Mouse (Mus musculus): ENCODE results near the gene Dynlt3. TPM values are rescaled to one million over a fixed set of nuclear protein-coding genes. Genes with fewer than 3 reads are reported as not detected.
"Not testable (repeated sequence)": the region's sequence is repeated elsewhere in the genome, so short reads cannot be mapped to it uniquely, and the experiment has no call there.

Gene Dynlt3
- 41.0 and 53.5 TPM in 2 replicates for polyA plus RNA-seq (2016; fragmentation: Nextera tagmentation; extraction: Ambion mirVana)

GRCm38 (mm10) chrX:9662391-9663111 lies at the start of gene Dynlt3:
Dynlt3 (minus strand) TSS chrX:9663003.
- peak; percentile 92 for DNase-seq (ENCODE audit: low spot score)
- Histone ChIP-seq H3K36me3 (no peaks in the 10 kb centered on the region), H3K27ac (peak within 1 kb of the TSS; percentile 86), H3K27me3 (ENCODE audit: insufficient read depth, poor library complexity, severe bottlenecking) (no peaks in the 10 kb centered on the region), H3K9me3 (no peaks in the 10 kb centered on the region), H3K4me1 (no peaks in the 10 kb centered on the region), H3K4me3 (peak within 1 kb of the TSS; percentile 62)
- WGBS: 10% methylated on average over 30 of the region's 30 CpGs

DNA sequence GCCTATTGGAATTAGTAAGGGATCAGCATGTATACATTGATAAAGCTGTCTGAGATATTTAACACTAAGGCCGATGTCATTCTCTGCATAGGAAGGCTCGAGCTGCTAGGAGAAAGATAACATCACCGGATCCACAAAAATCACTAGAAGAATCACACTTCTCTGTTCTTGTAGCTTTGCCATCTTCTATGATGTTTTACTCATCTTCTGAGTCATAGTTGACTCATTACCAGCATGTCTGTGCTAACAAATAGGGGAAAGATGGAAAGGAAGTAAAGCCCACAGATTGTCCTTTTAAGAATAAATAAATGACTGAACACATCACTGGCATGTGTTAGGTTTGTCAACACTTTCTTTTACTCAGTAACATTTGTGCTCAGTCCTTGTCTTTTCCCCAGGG lies 37.0 kb upstream of the Dynlt3 start:
- Histone ChIP-seq H3K9me3 (no peaks in the 10 kb centered on the region), H3K27me3 (ENCODE audit: insufficient read depth, poor library complexity, severe bottlenecking) (no peaks in the 10 kb centered on the region), H3K4me3 (no peak overlapping the region), H3K27ac (no peak overlapping the region), H3K36me3 (no peaks in the 10 kb centered on the region), H3K4me1 (no peaks in the 10 kb centered on the region)
- WGBS: 80% methylated on average over 3 of the region's 3 CpGs
- DNase-seq (ENCODE audit: low spot score): no peak

DNA sequence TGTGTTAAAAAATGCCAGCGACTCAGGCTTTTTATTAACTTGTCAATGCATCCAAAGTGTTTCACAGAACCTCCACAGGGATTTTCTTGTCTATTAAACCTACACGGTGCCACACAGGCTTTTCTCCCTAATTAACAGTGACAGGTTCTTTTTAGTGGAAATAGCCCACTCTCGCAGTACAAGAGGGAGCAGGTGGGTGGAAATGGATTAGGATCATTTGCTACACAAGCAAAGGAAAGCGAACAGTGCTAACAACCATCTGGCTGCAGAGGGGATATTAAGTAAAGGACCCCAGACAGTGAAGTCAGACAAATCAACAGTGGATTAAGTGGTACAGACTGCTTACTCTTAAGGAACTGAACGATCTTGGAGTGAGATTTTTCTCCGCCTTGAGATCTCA lies 33.2 kb upstream of the Dynlt3 start:
- 79% methylated on average over 6 of the region's 6 CpGs for WGBS
- no peaks in the 10 kb centered on the region for H3K4me1 ChIP-seq
- H3K9me3 ChIP-seq: no peaks in the 10 kb centered on the region
- H3K36me3 ChIP-seq: no peaks in the 10 kb centered on the region
- no peak overlapping the region for H3K27ac ChIP-seq
- H3K4me3 ChIP-seq: no peak overlapping the region
- H3K27me3 ChIP-seq (ENCODE audit: insufficient read depth, poor library complexity, severe bottlenecking): no peaks in the 10 kb centered on the region
- no peak for DNase-seq (ENCODE audit: low spot score)

DNA sequence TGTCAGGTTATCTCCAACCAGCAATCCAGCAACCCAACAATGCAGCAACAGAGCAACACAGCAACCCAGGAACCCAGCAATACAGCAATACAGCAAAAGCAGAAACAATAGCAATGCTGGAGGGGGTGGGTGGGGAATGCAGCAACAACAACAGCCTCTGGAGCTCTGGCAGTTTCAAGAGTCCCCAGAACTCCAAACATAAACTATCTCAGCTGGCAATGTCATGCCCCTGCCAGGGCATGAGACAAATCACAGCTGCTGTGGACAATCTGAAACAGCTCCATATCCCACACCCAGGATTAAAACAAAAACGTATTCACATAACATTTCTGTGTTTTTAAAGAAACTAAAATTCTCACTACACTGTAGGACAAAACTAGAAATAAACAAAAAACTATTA lies 9.2 kb upstream of the Dynlt3 start:
- DNase-seq (ENCODE audit: low spot score): no peak
- WGBS: 50% methylated on average over 1 of the region's 1 CpGs

GRCm38 (mm10) chrX:9671418-9671817 lies 8.6 kb upstream of the Dynlt3 start:
- H3K27ac ChIP-seq: no peak overlapping the region
- DNase-seq (ENCODE audit: low spot score): no peak
- no peak overlapping the region for H3K4me3 ChIP-seq
- WGBS: 82% methylated on average over 3 of the region's 3 CpGs
- H3K36me3 ChIP-seq: no peaks in the 10 kb centered on the region
- H3K4me1 ChIP-seq: no peaks in the 10 kb centered on the region
- H3K9me3 ChIP-seq: no peaks in the 10 kb centered on the region
- H3K27me3 ChIP-seq (ENCODE audit: insufficient read depth, poor library complexity, severe bottlenecking): no peaks in the 10 kb centered on the region

More for the DNA sequence above, 9.2 kb upstream of the Dynlt3 start:
- H3K27ac ChIP-seq: no peak overlapping the region
- H3K4me3 ChIP-seq: no peak overlapping the region
- H3K4me1 ChIP-seq: no peaks in the 10 kb centered on the region
- no peaks in the 10 kb centered on the region for H3K9me3 ChIP-seq
- H3K36me3 ChIP-seq: no peaks in the 10 kb centered on the region
- no peaks in the 10 kb centered on the region for H3K27me3 ChIP-seq (ENCODE audit: insufficient read depth, poor library complexity, severe bottlenecking)

- no peaks in the 10 kb centered on the region for H3K36me3 ChIP-seq
- 56% methylated on average over 3 of the region's 3 CpGs for WGBS
- H3K27me3 ChIP-seq (ENCODE audit: insufficient read depth, poor library complexity, severe bottlenecking): no peaks in the 10 kb centered on the region
- H3K4me1 ChIP-seq: no peaks in the 10 kb centered on the region
- H3K27ac ChIP-seq: no peak overlapping the region
- H3K4me3 ChIP-seq: no peak overlapping the region
- H3K9me3 ChIP-seq: no peaks in the 10 kb centered on the region
- no peak for DNase-seq (ENCODE audit: low spot score)
Measured at GRCm38 (mm10) chrX:9652806-9653205, 10.0 kb downstream of the Dynlt3 start.

DNA sequence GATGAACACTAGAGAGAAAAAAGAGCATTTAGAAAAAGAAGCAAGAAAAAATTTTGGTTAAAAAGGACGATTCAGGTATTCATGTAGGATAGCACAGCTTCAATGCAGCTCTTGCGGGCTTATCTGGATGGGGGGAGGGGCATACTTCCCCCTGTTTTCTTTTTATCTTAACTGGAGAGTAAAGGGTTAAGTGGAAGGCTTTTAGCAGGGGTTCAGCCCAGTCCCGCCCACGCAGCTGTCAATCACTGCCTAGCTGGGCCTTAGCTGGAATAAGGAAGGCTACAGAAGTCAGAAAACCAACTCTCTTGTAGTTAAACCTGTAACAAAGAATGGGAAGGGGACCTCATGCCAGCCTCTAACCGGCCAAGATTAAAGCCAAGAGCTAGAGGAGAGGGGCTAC lies 22.2 kb downstream of the Dynlt3 start:
- not testable (repeated sequence) for H3K4me1 ChIP-seq; H3K4me3 ChIP-seq; DNase-seq (ENCODE audit: low spot score); H3K27me3 ChIP-seq (ENCODE audit: insufficient read depth, poor library complexity, severe bottlenecking); H3K9me3 ChIP-seq; H3K27ac ChIP-seq; H3K36me3 ChIP-seq
- WGBS: 68% methylated on average over 5 of the region's 5 CpGs

DNA sequence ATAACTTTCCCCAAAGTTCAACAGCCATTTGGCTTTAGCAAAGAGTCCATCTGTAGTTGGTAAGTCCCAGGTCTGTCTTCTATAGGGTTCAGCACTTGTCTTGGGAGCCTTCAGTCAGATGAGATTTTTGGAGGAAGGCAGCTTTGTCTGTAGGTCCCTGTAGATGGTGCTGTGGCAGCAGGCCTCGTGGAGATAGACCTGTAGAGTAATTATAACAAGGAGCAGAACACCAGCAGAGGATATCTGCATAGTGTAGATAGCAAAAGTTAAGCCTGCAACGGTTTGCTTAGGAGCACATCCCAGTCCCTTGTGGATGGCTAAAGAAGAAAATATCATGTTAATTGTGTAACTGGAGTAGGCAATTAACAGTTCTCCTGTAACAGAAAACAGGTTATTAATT lies 22.7 kb downstream of the Dynlt3 start:
- H3K27ac ChIP-seq; H3K36me3 ChIP-seq; H3K4me3 ChIP-seq; H3K9me3 ChIP-seq; DNase-seq (ENCODE audit: low spot score); H3K27me3 ChIP-seq (ENCODE audit: insufficient read depth, poor library complexity, severe bottlenecking); H3K4me1 ChIP-seq: not testable (repeated sequence)
- 34% methylated on average over 2 of the region's 2 CpGs for WGBS

Other genes starting within 250 kb of the Dynlt3 start
- gene Cybb, start 175.2 kb downstream of the Dynlt3 start, polyA plus RNA-seq (2016; fragmentation: Nextera tagmentation; extraction: Ambion mirVana): 0.21 and 0.23 TPM in 2 replicates
- not detected in 2 replicates for gene H2al1o, start 90.6 kb downstream of the Dynlt3 start, polyA plus RNA-seq (2016; fragmentation: Nextera tagmentation; extraction: Ambion mirVana)
- not detected in 2 replicates for gene Hypm, start 183.9 kb upstream of the Dynlt3 start, polyA plus RNA-seq (2016; fragmentation: Nextera tagmentation; extraction: Ambion mirVana)
- not detected in 2 replicates for gene H2al3, start 186.7 kb upstream of the Dynlt3 start, polyA plus RNA-seq (2016; fragmentation: Nextera tagmentation; extraction: Ambion mirVana)
- gene Sytl5, start 222.6 kb upstream of the Dynlt3 start, polyA plus RNA-seq (2016; fragmentation: Nextera tagmentation; extraction: Ambion mirVana): 0.16 and 0.63 TPM in 2 replicates